Mouse (Mus musculus) ovary, postnatal 14 days (tissue): Measurements from ENCODE around the gene Rnf157.
"Not testable (repeated sequence)": the region's sequence is repeated elsewhere in the genome, so short reads cannot be mapped to it uniquely, and the experiment has no call there.

Experiments
- DNase-seq: peaks from one replicate; pipeline ENCODE4 v3.0.0; 2022; ENCODE audit warnings: low spot score

The Rnf157 gene

DNA sequence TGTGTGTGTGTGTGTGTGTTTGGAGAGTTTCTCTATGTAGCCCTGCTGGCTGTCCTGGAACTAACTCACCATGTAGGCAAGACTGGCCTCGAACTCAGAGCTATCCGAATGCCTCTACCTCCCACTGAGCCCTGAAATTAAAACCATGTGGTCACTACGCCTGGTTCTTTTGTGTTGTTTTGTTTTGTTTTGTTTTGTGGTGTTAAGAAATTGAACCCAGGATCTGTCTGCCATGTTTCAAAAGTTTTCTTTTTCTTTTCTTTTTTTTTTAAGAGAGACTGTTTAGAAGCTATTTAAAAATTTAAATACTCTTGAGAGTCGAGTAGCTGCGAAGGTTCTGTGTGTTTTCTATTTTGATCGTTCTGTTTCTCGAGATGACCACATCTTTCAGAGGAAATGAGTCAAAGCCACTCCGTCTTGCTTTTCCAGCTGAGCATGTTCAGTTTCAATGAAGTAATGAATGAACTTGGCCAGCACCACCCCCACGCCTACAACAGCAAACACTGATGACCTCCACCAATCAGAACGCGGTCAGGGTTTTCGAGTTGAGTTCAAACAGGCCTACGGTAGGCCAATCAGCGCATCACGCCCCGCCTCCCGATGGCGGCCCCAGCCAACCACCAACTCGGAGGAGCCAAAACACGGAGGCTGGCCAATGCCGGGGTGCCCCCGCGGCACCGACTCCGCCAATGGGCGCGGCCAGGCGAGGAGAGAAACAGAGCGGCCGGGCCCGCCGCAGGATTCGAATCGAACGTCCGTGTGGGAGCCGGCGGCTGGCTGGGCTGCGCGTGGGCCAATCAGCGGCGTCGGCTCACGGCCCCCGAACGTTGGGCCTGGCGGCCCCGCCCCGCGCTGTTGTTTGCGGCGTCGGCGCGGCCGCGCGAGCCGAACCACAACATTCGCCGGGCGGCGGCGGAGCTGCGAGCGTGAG, 20.8 kb upstream of the Rnf157 start, which contains the start of gene Ubald2:
Gene Ubald2 (plus strand): TSS at position 739 of the 931 bp plus-strand sequence.
- peak; percentile 95 for DNase-seq

DNA sequence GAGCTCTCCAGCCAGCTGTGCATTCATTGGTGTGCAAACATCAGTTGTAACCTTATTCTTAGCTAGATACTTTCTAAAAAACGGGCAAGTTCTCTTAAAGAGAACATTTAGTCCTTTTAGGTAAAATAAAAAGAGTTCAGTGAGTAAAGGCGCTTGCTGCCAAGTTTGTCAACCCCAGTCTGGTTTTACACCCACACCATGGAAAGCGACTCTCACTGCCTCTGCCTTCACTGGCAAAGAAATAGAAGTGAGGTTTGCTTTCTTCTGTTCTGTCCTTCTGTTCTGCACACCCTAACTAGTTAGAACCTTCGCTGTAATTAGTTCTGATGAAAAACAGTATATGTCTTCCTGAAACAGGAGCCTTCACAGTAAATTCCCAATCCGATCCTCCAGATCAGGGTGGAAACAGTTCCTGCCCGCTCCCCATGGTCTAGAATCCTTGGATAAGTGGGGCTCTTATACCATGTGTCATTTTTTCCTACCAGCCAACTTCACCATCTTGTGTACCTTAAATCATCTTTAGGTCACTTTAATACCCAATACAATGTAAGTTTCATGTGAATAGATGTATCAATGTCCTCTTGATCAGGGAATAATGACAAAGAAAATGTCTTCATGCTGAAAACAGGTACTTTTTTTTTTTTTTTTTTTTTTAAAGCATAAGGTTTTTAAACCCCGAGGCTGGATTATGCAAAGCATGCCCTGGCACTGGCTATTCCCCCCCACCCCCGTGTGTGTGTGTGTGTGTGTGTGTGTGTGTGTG, 19.9 kb upstream of the Rnf157 start:
- DNase-seq: no peak

- no peak for DNase-seq
These were observed 19.3 kb upstream of the Rnf157 start for GRCm38 (mm10) chr11:116432127-116432526.

DNA sequence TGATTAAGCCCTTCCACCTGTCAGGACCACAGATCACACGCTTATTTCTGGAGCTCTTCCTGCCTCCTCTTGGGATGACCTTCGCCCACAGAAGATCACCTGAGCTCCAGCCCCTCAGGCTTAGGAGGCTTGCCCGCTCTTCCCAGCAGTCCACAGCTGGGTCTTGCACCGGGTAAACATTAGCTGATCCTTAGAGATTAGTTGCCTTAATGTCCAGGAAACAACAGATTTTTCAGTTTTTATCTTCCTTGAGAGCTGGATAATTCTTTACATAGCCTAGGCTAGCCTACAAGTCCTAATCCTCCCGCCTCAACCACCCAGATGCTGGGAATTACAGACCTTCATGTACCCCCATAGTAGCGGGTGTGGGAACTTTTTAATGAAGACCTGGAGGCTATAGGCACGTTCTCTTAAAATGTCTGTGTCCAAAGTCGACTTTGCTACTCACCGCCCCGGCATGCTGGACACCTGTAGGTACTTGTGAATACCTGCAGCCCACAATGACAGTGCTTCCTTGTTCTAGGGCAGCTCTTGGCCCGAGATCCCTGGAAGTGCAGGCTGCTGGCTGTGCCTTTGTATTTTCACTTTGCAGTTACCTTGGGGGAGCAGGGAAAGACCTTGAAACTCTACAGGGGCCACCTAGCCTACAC, 18.7 kb upstream of the Rnf157 start:
- no peak for DNase-seq

GRCm38 (mm10) chr11:116430723-116431427, 18.0 kb upstream of the Rnf157 start:
- no peak for DNase-seq

DNA sequence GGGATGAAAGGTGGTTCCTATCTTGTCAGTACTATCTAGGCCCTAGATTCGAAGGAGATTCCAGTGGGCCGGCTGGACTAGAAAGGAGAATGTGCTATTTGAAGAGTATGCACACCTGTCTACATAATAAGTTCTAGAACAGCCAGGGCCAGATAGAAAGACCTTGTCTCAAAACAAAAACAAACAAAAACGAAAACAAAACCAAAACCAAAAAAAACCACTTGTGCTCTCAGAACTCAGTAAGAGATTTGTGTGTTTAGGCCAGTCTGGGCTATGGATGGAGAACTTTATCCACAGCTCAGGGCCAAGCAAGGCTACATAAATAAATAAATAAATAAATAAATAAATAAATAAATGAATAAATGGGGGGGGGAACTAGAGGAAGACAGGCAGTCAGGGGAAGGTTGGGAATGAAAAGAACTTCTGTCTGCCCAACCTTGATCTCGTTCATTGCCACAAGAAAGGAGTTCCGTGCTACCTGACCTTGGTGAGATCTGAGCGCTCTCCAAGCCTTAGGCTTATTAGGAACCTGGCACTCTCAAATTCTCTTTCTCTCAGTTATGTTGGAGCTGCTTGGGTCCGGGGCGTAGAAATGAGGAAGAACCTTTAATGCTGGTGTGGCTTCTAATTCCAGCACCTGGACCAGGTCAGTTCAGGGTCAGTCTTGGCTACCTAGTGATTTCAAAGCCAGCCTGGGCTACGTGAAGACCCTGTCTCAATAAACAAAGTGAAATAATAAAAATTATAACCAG, 17.2 kb upstream of the Rnf157 start:
- no peak for DNase-seq

DNA sequence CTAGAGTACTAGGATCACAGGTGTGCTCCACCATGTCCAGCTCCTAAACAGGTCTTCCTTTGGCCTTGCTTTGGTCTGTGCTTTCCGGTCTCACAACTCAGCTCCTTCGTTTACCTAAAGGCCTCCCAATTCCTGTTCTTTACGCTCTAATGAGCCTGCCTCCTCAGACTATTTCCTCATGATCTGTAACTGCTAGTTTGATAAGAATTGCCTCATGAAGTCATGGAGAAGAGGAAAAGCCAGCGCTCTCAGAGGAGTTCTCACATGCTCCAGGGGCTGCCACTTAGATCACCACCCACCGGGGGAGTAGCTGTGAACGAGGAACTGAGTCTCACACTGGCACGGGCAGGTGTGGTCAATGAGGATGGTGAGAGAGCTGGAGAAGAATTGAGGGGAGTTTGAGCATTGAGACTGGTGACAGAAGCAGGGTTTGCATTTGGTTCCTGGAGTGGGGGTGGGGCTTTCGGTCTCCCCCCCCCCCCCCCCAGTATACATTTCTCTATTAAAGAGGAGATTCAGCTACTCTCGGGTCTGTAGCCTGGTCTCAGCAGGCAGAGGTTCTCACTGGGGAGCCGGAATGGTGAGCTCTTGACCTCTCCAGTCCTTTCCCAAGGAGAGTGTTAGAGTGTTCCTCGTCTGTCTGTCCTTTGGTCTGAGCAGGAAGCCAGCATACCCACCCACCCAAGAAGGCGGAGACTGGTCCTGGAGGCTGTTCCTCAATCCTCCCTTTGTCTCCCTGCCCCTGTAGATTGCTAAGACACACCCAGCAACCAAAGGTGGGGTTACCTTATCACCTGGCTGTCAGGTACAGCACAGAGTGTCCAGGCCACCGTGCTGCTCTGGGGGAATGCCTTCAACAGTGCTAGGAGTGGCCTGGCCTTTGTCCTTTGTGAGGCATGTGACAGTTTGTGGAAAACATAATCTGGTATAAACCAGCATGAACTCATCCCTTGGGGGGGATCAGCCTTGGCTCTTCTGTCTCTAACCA, 16.3 kb upstream of the Rnf157 start:
- no peak for DNase-seq

GRCm38 (mm10) chr11:116426852-116427575, 14.2 kb upstream of the Rnf157 start:
- DNase-seq: no peak

GRCm38 (mm10) chr11:116426328-116426727, 13.5 kb upstream of the Rnf157 start:
- not testable (repeated sequence) for DNase-seq

DNA sequence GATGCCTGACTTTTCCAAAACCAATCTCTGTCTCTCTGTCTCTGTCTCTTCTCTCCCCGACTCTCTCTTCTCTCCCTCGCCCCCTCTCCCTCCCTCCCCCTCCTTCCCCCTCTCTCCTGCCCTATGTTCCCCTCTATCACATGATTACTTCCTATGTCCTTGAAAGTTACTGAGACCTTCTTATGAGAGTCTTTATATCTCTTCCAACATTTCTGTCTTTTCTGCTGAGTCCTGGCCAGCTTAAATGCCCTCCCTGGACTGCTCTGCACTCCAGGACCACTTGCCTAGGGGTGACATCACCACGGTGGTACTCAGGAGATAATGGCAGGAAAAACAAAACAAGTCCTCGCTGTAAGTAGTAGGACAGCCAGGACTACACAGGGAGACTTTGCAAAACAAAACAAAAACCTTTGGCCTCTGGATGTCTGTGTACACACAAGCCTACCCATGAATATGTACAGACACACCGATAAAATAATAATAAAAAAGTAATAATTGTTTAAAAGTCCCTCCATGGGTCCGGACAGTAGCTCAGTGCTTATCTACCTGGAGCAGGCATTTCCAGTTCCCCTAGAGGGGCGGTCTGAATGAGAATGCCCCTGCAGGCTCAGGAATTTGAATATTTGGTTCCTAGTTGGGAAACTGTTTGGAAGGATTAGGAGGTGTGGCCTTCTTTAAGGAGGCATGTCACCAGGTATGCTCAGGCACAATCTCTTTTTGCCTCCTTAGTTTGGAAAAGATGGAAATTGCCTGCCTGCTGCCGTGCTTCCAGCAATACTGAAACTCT, 12.0 kb upstream of the Rnf157 start:
- DNase-seq: no peak

GRCm38 (mm10) chr11:116423782-116424620, 11.2 kb upstream of the Rnf157 start:
- DNase-seq: no peak

- DNase-seq: no peak
These were observed 10.4 kb upstream of the Rnf157 start for GRCm38 (mm10) chr11:116423214-116423613.

GRCm38 (mm10) chr11:116422562-116422961, 9.7 kb upstream of the Rnf157 start:
- no peak for DNase-seq

DNA sequence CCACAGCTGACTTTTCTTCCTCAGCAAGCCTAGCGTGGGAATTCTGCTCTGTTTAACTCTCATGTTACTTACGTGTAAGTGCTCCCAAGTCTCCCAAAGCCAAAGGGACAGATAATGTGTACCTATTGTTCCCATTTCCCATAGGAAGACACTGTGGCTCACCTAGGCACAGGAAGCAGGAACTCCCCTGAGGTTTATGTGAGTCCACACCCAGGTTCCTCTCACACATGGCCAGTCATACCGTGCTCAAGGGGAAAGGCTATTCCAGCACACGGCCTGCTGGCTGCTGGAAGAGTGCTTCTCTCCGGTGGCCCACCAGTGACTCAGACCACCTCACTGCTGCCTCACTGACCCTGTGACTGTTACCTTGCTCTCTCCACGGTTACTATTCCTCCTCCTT, 8.3 kb upstream of the Rnf157 start:
- no peak for DNase-seq

GRCm38 (mm10) chr11:116418841-116419462, 6.1 kb upstream of the Rnf157 start:
- DNase-seq: no peak

DNA sequence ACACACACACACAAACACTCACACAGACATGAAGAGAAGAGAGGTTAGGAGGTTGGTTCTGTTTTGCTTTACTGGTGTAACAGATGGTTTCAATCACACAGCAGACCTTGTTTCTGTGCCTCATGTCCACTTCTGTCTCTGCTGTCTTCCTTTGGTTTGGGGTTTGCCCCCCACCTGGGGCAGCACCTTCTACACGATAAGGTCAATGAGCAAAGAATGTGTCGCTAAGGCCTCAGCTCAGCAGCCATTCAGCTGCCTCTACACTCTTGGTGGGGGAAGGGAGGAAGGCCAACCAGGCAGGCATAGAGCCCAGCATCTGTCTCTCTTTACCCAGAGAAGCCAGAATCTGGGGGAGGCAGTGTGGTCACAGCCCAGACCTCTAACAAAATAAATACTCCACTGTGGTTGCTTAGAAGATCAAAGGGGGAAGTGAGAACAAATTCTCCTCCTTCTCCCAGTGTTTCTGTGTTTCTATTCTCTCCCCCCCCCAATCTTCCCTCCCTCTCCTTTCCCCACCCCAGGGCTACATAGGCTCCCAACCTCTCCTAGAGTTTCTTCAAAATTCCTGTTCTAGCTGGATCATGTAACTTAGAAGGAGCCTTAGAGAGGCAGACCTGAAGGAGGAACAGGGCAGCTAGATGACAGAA, 5.5 kb upstream of the Rnf157 start:
- peak; percentile 52 for DNase-seq
